Mouse (Mus musculus) liver, embryonic 15.5 days (tissue): ENCODE data around the gene Gucy2f. TPM values are rescaled to one million over a fixed set of nuclear protein-coding genes. Genes with fewer than 3 reads are reported as not detected.

Source experiments
- ATAC-seq: fragments of 200-750 bp; cut with Nextera tagmentation; 2 replicates; pipeline ENCODE4 v1.8.0; 2017; ENCODE audit warnings: moderate number of reproducible peaks, mild to moderate bottlenecking, moderate library complexity; ENCODE audit not compliant: insufficient read depth
- H3K27ac ChIP-seq: fragments of 300-500 bp; sonication (generic); replicated peaks from 2 replicates; pipeline ENCODE4 v1.5.1; 2015; ENCODE audit warnings: mild to moderate bottlenecking, inconsistent platforms
- H3K27me3 ChIP-seq: fragments of 300-500 bp; sonication (generic); 2 replicates; pipeline ENCODE4 v1.6.1; 2015; ENCODE audit warnings: mild to moderate bottlenecking, inconsistent platforms
- H3K36me3 ChIP-seq: fragments of 300-500 bp; sonication (generic); replicated peaks from 2 replicates; pipeline ENCODE4 v1.6.1; 2015; ENCODE audit warnings: moderate library complexity, mild to moderate bottlenecking, inconsistent platforms
- H3K4me1 ChIP-seq: fragments of 300-500 bp; sonication (generic); replicated peaks from 2 replicates; pipeline ENCODE4 v1.6.1; 2015; ENCODE audit warnings: inconsistent platforms
- H3K4me2 ChIP-seq: fragments of 300-500 bp; sonication (generic); 2 replicates; pipeline ENCODE4 v1.6.1; 2015; ENCODE audit warnings: moderate library complexity, mild to moderate bottlenecking, inconsistent platforms
- H3K4me3 ChIP-seq: fragments of 300-500 bp; sonication (generic); replicated peaks from 2 replicates; pipeline ENCODE4 v1.5.1; 2015; ENCODE audit warnings: mild to moderate bottlenecking, inconsistent platforms
- H3K9ac ChIP-seq: fragments of 300-500 bp; sonication (generic); 2 replicates; pipeline ENCODE4 v1.6.1; 2015; ENCODE audit warnings: moderate library complexity, mild to moderate bottlenecking, inconsistent platforms
- H3K9me3 ChIP-seq: fragments of 300-500 bp; sonication (generic); replicated peaks from 2 replicates; pipeline ENCODE4 v1.6.1; 2016; ENCODE audit warnings: inconsistent platforms
- WGBS: fragments of 180-500 bp; shearing (Covaris S2); methylation state at CpG from one replicate; pipeline ENCODE4 v1.1.7; 2015; ENCODE audit warnings: mixed read lengths; ENCODE audit not compliant: insufficient replicate concordance; 5-methylcytosine and 5-hydroxymethylcytosine counted together
- polyA plus RNA-seq: library from polyadenylated mRNA; unstranded; fragments of >200 nt; fragmentation: Nextera tagmentation; extraction: Ambion mirVana; gene quantifications from 2 replicates; pipeline ENCODE4 v1.2.1, GENCODE M21; 2015

The Gucy2f gene
- polyA plus RNA-seq, 1 experiment from 2014 or later, result not detected

DNA sequence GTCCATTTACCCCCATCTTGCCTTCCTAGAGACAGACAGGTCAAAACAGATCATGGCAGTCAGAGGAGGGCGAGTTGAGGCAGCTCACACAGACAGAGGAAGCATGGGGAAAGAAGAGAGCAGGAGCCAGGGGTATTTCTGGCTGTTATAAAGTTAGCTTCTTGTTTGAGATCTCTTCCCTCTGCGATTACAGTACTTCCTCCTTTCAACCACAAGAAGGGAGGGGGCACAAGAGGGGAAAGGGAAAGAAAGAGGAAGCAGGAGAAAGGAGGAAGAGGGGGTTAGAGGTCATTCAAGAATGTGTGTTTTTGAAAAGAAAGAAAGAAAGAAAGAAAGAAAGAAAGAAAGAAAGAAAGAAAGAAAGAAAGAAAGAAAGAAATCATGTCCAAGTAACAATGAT lies 6.4 kb downstream of the Gucy2f start:
- Histone ChIP-seq H3K4me2 (no peak overlapping the region), H3K4me3 (no peak overlapping the region)
- WGBS, result 27% methylated on average over 2 of the region's 2 CpGs

DNA sequence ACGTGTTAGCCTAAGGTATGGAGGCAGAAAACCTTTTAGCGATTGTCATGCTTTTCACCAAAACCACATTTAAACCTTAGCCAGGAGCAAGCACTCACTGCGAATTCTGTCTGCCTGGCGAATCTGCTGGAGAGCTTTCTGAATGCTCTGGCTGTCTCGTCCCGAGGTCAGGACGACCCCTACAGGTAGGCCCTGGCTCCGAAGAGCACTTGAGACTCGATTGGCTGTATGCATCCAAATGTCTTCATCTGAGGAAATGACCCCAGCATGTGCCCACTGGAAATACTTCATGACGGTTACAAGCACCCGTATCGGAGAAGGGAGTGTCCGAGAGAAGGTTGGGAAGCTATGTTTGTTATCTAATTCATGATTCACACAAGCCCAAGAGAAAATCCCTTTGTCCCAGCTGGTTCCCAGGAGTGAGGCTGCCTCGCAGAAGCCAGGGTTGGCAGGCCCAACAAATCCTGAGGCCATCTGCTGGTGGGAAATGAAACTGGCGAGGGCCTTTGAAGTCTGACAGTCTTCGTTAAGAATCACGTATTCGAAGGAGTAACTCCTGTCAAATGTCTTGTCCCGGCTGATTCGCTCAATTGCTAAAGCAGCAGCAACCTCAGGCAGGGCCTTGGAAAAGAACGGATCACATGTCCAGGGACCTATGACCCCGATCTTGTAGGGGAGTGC lies 7.6 kb downstream of the Gucy2f start:
- Histone ChIP-seq H3K27ac (no peak overlapping the region), H3K4me1 (no peaks in the 10 kb centered on the region), H3K27me3 (0 out of 2 replicates have a peak, but pooled peaks cover 5% of the 10 kb centered on the region), H3K4me3 (no peak overlapping the region), H3K9ac (no peak overlapping the region), H3K4me2 (no peak overlapping the region), H3K36me3 (no peaks in the 10 kb centered on the region), H3K9me3 (no peaks in the 10 kb centered on the region)
- ATAC-seq, result no peak
- 48% methylated on average over 22 of the region's 22 CpGs for WGBS

More for the DNA sequence above, 6.4 kb downstream of the Gucy2f start:
- H3K27ac ChIP-seq, result no peak overlapping the region
- H3K9me3 ChIP-seq, result no peaks in the 10 kb centered on the region
- ATAC-seq, result no peak
- peaks cover 5% of the 10 kb centered on the region; the same call in 1 of the 2 replicates for H3K27me3 ChIP-seq
- H3K9ac ChIP-seq, result no peak overlapping the region
- H3K4me1 ChIP-seq, result no peaks in the 10 kb centered on the region
- no peaks in the 10 kb centered on the region for H3K36me3 ChIP-seq

DNA sequence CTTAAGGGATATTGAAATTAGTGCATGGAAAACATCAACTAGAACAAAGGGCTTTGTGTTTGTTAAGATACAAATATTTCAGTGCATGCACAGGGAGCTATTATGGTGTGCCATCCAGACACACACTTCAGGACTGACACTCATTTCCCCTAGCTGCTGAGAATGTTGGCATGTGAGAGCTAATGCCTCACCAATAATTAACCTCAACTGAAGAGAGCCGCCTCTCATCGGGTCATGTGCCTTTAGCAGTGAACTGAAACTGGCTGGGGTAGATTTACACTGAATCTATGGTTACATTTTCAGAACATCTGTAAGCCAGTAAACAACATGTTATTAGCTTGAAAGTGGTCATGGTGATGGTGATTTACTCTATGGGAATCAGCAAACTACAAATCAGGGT lies 14.7 kb downstream of the Gucy2f start:
- 62% methylated on average over 2 of the region's 2 CpGs for WGBS

DNA sequence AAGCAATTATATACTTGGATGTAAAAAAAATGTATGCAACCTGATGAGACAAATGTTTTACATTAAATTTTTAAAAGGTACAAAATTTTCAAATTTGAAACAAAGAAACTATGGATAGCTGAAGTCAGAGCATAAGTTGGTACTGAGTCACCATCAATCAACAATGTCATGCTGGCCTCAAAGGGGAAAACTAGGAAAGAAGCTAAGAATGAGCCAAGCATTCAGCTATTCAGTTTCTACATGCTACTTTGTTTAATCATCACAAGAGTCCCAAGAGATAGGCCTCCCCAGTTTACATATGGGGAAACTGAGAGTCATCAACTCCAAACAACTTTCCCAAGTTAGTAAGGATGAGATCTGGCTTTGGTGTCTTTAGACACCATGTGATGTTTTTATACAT lies 19.8 kb downstream of the Gucy2f start:
- H3K4me3 ChIP-seq, result no peak overlapping the region
- ATAC-seq, result no peak

More for the DNA sequence above, 14.7 kb downstream of the Gucy2f start:
- Histone ChIP-seq H3K36me3 (no peaks in the 10 kb centered on the region), H3K4me3 (no peak overlapping the region), H3K9me3 (no peaks in the 10 kb centered on the region), H3K4me2 (no peak overlapping the region), H3K4me1 (no peaks in the 10 kb centered on the region), H3K9ac (no peak overlapping the region), H3K27ac (no peak overlapping the region), H3K27me3 (no peaks in the 10 kb centered on the region)
- ATAC-seq, result no peak

DNA sequence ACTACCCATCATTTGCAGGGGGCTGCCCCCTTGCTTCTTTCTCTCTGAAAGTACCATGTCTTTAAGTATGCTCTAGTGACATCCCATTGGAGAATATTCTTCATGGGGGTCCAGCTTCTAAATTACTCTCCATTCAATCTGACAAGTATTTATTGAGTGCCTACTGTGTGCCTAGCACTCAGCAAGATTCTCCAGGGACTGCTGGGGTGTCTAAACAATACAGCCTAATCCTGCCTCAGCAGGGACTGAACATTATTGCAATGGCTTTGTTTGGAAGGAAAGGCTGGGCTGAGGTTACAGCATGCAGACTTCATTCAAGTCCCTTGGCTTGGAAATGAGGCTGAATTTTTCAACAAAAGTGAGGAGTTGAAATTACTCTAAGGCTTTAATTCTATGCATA lies 81.0 kb downstream of the Gucy2f start:
- no peak overlapping the region for H3K27ac ChIP-seq
- H3K9me3 ChIP-seq, result no peaks in the 10 kb centered on the region
- H3K9ac ChIP-seq, result no peak overlapping the region
- no peak overlapping the region for H3K4me3 ChIP-seq
- H3K36me3 ChIP-seq, result no peaks in the 10 kb centered on the region
- no peaks in the 10 kb centered on the region for H3K4me1 ChIP-seq
- H3K4me2 ChIP-seq, result no peak overlapping the region
- no peaks in the 10 kb centered on the region; the same call in 1 of the 2 replicates for H3K27me3 ChIP-seq
- no peak for ATAC-seq

More for the DNA sequence above, 19.8 kb downstream of the Gucy2f start:
- H3K4me2 ChIP-seq, result no peak overlapping the region
- H3K9ac ChIP-seq, result no peak overlapping the region
- H3K4me1 ChIP-seq, result no peaks in the 10 kb centered on the region
- H3K9me3 ChIP-seq, result no peaks in the 10 kb centered on the region
- no peaks in the 10 kb centered on the region; the same call in 1 of the 2 replicates for H3K27me3 ChIP-seq
- H3K27ac ChIP-seq, result no peak overlapping the region
- H3K36me3 ChIP-seq, result no peaks in the 10 kb centered on the region

DNA sequence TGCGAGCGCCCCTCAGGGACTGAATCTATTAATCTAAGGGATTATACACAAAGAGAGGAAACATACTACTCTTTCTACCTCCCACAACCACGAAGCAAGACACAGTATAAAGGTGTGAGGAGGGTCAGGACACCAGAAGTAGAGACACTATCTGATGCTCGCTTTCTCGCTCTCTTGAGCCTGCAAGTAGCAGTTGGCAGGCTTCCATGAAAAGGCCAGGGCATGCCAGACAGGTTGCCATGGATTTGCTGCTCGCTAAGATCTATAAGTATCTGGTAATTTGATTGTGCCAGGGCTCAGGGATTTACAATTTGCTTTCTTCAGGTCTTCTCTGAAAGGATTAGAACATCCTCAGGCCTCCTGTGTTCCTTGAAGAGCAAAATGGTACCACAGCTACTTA lies 85.5 kb downstream of the Gucy2f start:
- ATAC-seq, result no peak
- H3K4me3 ChIP-seq, result no peak overlapping the region

DNA sequence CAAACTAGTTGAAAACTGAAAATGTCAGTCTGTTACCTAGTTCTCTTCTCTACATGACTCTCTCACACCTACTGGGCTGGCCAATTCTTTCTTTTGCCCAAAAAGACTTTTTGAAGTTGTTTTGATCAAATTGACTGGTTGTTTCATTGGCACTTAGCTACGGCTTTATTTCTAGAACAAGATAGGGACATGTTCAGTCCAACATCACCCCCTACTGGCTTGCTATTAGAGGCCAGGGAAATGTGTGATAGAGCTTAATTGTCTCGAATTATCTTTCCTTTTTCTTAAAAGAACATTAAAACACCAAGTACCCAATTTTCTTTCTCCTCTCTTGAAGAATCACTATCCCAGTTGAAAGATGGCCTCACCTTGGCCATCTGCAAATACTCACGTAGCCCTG lies 99.8 kb downstream of the Gucy2f start:
- no peak overlapping the region for H3K4me3 ChIP-seq
- H3K36me3 ChIP-seq, result no peaks in the 10 kb centered on the region
- H3K4me1 ChIP-seq, result no peaks in the 10 kb centered on the region
- H3K27me3 ChIP-seq, result peaks cover 2% of the 10 kb centered on the region; the same call in 1 of the 2 replicates
- WGBS, result 38% methylated on average over 3 of the region's 3 CpGs
- no peak overlapping the region for H3K4me2 ChIP-seq
- no peak overlapping the region for H3K9ac ChIP-seq
- no peaks in the 10 kb centered on the region for H3K9me3 ChIP-seq
- no peak overlapping the region for H3K27ac ChIP-seq
- ATAC-seq, result no peak

More for the DNA sequence above, 85.5 kb downstream of the Gucy2f start:
- WGBS, result 58% methylated on average over 6 of the region's 6 CpGs
- H3K36me3 ChIP-seq, result no peaks in the 10 kb centered on the region
- no peaks in the 10 kb centered on the region for H3K9me3 ChIP-seq
- no peak overlapping the region for H3K27ac ChIP-seq
- H3K4me2 ChIP-seq, result no peak overlapping the region
- no peaks in the 10 kb centered on the region for H3K4me1 ChIP-seq
- no peak overlapping the region for H3K9ac ChIP-seq
- peaks cover 5% of the 10 kb centered on the region; the same call in 1 of the 2 replicates for H3K27me3 ChIP-seq

DNA sequence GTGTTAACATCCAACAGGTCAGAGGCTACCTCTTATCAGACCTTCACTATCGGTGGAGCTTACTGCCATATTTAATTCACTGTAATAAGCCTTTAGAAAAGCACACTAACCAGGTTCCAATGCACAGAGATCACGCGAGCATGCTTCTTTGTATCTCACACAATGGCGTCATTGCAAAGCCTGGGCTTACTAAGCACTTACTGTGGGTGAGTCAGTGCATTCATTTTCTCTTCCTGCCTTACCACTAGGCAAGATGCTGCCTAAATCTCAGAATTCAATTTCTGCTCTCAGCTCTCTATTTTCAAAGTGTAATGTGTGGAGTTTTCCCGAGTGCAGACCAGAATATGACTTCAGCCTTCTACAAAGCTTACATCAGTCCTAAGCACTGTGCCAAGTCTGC lies 101.2 kb downstream of the Gucy2f start:
- 60% methylated on average over 5 of the region's 5 CpGs for WGBS
- peaks cover 3% of the 10 kb centered on the region; the same call in 1 of the 2 replicates for H3K27me3 ChIP-seq
- H3K36me3 ChIP-seq, result no peaks in the 10 kb centered on the region
- H3K27ac ChIP-seq, result no peak overlapping the region
- H3K4me2 ChIP-seq, result no peak overlapping the region
- H3K4me1 ChIP-seq, result no peaks in the 10 kb centered on the region
- H3K9ac ChIP-seq, result no peak overlapping the region
- no peaks in the 10 kb centered on the region for H3K9me3 ChIP-seq
- no peak for ATAC-seq
- H3K4me3 ChIP-seq, result no peak overlapping the region

DNA sequence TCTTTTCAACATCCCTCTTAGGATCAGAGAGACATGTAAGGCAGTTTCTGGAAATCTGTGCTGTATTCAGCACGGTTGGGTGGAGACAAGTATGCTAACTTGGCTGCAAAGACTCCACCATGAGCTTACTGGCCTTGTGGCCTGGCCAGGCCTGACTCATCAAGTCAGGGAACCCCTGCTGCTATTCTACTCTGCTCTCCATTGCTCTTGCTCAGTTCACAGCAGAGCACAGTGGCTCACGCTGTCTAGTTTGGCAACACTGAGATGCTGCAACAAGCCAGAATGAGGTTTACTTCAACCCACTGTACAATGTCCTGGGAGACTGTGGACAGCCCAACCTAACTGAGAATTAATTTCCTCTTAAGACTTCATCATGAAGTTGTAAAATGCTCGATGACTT lies 134.1 kb downstream of the Gucy2f start:
- Histone ChIP-seq H3K36me3 (no peaks in the 10 kb centered on the region), H3K9me3 (no peaks in the 10 kb centered on the region), H3K4me2 (no peak overlapping the region), H3K27me3 (no peaks in the 10 kb centered on the region), H3K4me3 (no peak overlapping the region), H3K9ac (no peak overlapping the region), H3K27ac (no peak overlapping the region), H3K4me1 (no peaks in the 10 kb centered on the region)
- ATAC-seq, result no peak
- 60% methylated on average over 3 of the region's 3 CpGs for WGBS

Other genes with a start within 250 kb of the Gucy2f start
- 7.1 and 7.7 TPM in 2 replicates for gene Nxt2, start 29.8 kb upstream of the Gucy2f start, polyA plus RNA-seq
- 1.0 and 1.3 TPM in 2 replicates for gene Kcne1l, start 109.4 kb upstream of the Gucy2f start, polyA plus RNA-seq
- gene Acsl4, start 193.6 kb upstream of the Gucy2f start, polyA plus RNA-seq, result 12.7 and 13.4 TPM in 2 replicates